Mouse (Mus musculus) E14TG2a.4 (cell line): ENCODE results near the gene Comtd1.
A peak's percentile ranks its signal among the peaks of the same experiment; 100 is the strongest.

Source experiments
- H3K27me3 ChIP-seq: 2 replicates; pipeline ENCODE4 v1.6.1; 2014; ENCODE audit warnings: low read length, control low read depth; ENCODE audit not compliant: insufficient read depth
- H3K36me3 ChIP-seq: 2 replicates; pipeline ENCODE4 v1.6.1; 2014; ENCODE audit warnings: low read length, control low read depth; ENCODE audit not compliant: insufficient read depth
- H3K4me1 ChIP-seq: replicated peaks from 2 replicates; pipeline ENCODE4 v1.6.1; 2014; ENCODE audit warnings: low read depth, low read length, control low read depth
- H3K4me3 ChIP-seq: replicated peaks from 2 replicates; pipeline ENCODE4 v1.5.1; 2014; ENCODE audit warnings: mild to moderate bottlenecking, low read length
- H3K9me3 ChIP-seq: 2 replicates; pipeline ENCODE4 v1.6.1; 2014; ENCODE audit warnings: low read length, control low read depth
- CTCF ChIP-seq: conservative IDR thresholded peaks from 2 replicates; pipeline ENCODE4 v1.5.1; 2014; ENCODE audit warnings: low read length
- NANOG ChIP-seq: IDR thresholded peaks from 2 replicates; pipeline ENCODE4 v1.6.1; 2014; ENCODE audit warnings: borderline replicate concordance, low read length, mixed read lengths
- POU5F1 ChIP-seq: IDR thresholded peaks from 2 replicates; pipeline ENCODE4 v1.6.1; 2014; ENCODE audit warnings: low read length, borderline replicate concordance

The Comtd1 gene

GRCm38 (mm10) chr14:21822795-21823374 is 25.9 kb downstream of the Comtd1 start:
- Histone ChIP-seq H3K36me3 (no peaks in the 10 kb centered on the region), H3K27me3 (peaks cover 17% of the 10 kb centered on the region), H3K4me3 (no peak overlapping the region), H3K4me1 (peaks cover 2% of the 10 kb centered on the region; the same call in 1 of the 2 replicates), H3K9me3 (no peaks in the 10 kb centered on the region)
- TF ChIP-seq POU5F1 = no peak
- TF ChIP-seq CTCF = no peak
- no peak for TF ChIP-seq NANOG

- TF ChIP-seq POU5F1 (no peak), CTCF (no peak), NANOG (no peak)
- Histone ChIP-seq H3K4me3 (no peak overlapping the region), H3K9me3 (no peaks in the 10 kb centered on the region), H3K27me3 (peaks cover 17% of the 10 kb centered on the region), H3K4me1 (peaks cover 8% of the 10 kb centered on the region; the same call in 1 of the 2 replicates), H3K36me3 (no peaks in the 10 kb centered on the region)
These were observed 26.5 kb downstream of the Comtd1 start for GRCm38 (mm10) chr14:21822307-21822706.

- H3K4me1 ChIP-seq = peaks cover 15% of the 10 kb centered on the region; the same call in 1 of the 2 replicates
- TF ChIP-seq CTCF = no peak
- no peak for TF ChIP-seq NANOG
- TF ChIP-seq POU5F1 = no peak
- no peaks in the 10 kb centered on the region for H3K36me3 ChIP-seq
- H3K4me3 ChIP-seq = no peak overlapping the region
- H3K27me3 ChIP-seq = peaks cover 12% of the 10 kb centered on the region
- no peaks in the 10 kb centered on the region for H3K9me3 ChIP-seq
These were observed 27.8 kb downstream of the Comtd1 start for GRCm38 (mm10) chr14:21820880-21821505.

- TF ChIP-seq CTCF = no peak
- no peak for TF ChIP-seq POU5F1
- no peak for TF ChIP-seq NANOG
- H3K36me3 ChIP-seq = no peaks in the 10 kb centered on the region
- no peaks in the 10 kb centered on the region for H3K9me3 ChIP-seq
- no peaks in the 10 kb centered on the region for H3K27me3 ChIP-seq
- H3K4me1 ChIP-seq = peaks cover 29% of the 10 kb centered on the region
- no peak overlapping the region for H3K4me3 ChIP-seq
These were observed 31.3 kb downstream of the Comtd1 start for GRCm38 (mm10) chr14:21817453-21817852.

GRCm38 (mm10) chr14:21816255-21816654 is 32.5 kb downstream of the Comtd1 start:
- H3K27me3 ChIP-seq = no peaks in the 10 kb centered on the region
- H3K9me3 ChIP-seq = no peaks in the 10 kb centered on the region
- no peaks in the 10 kb centered on the region for H3K36me3 ChIP-seq
- no peak overlapping the region for H3K4me3 ChIP-seq
- H3K4me1 ChIP-seq = peaks cover 36% of the 10 kb centered on the region
- TF ChIP-seq CTCF (no peak), POU5F1 (no peak), NANOG (no peak)

GRCm38 (mm10) chr14:21814606-21815005 is 34.2 kb downstream of the Comtd1 start:
- H3K9me3 ChIP-seq = no peaks in the 10 kb centered on the region
- H3K36me3 ChIP-seq = no peaks in the 10 kb centered on the region
- peaks cover 36% of the 10 kb centered on the region for H3K4me1 ChIP-seq
- TF ChIP-seq POU5F1 = no peak
- TF ChIP-seq NANOG = no peak
- no peak for TF ChIP-seq CTCF
- no peak overlapping the region for H3K4me3 ChIP-seq
- no peaks in the 10 kb centered on the region for H3K27me3 ChIP-seq

- Histone ChIP-seq H3K4me1 (peaks cover 36% of the 10 kb centered on the region), H3K27me3 (no peaks in the 10 kb centered on the region), H3K36me3 (no peaks in the 10 kb centered on the region), H3K4me3 (no peak overlapping the region), H3K9me3 (no peaks in the 10 kb centered on the region)
- TF ChIP-seq POU5F1 = no peak
- TF ChIP-seq NANOG = no peak
- TF ChIP-seq CTCF = no peak
These were observed 34.9 kb downstream of the Comtd1 start for GRCm38 (mm10) chr14:21813847-21814246.

- TF ChIP-seq NANOG = no peak
- TF ChIP-seq POU5F1 = no peak
- TF ChIP-seq CTCF = no peak
- Histone ChIP-seq H3K36me3 (no peaks in the 10 kb centered on the region), H3K4me3 (no peak overlapping the region), H3K4me1 (peaks cover 36% of the 10 kb centered on the region), H3K27me3 (no peaks in the 10 kb centered on the region), H3K9me3 (no peaks in the 10 kb centered on the region)
These were observed 35.6 kb downstream of the Comtd1 start for GRCm38 (mm10) chr14:21813216-21813615.

GRCm38 (mm10) chr14:21812590-21813162 is 36.1 kb downstream of the Comtd1 start:
- Histone ChIP-seq H3K36me3 (no peaks in the 10 kb centered on the region), H3K27me3 (no peaks in the 10 kb centered on the region), H3K4me3 (no peak overlapping the region), H3K9me3 (no peaks in the 10 kb centered on the region), H3K4me1 (peaks cover 31% of the 10 kb centered on the region)
- TF ChIP-seq NANOG = no peak
- TF ChIP-seq CTCF = peak; percentile 63
- TF ChIP-seq POU5F1 = no peak
